Mouse (Mus musculus) heart, postnatal 0 days (tissue): ENCODE results near the gene Panx3.

Experiments
- CTCF ChIP-seq: IDR thresholded peaks from 2 replicates; pipeline ENCODE4 v1.5.1; 2016; ENCODE audit warnings: antibody characterized with exemption, control low read depth, low read depth
- EP300 ChIP-seq: IDR thresholded peaks from 2 replicates; pipeline ENCODE4 v1.6.1; 2016; ENCODE audit warnings: antibody characterized with exemption, low read depth

- no peak for TF ChIP-seq CTCF
- no peak for TF ChIP-seq EP300
Observed at GRCm38 (mm10) chr9:37628581-37628980, 40.5 kb downstream of the Panx3 start.
